Mouse (Mus musculus) c-Kit-positive CD71-positive TER-119-negative erythroid progenitor cells, embryonic 14.5 days (primary cell): ENCODE data around the gene Hspa12b.

Experiments used
- DNase-seq: peaks from one replicate; pipeline ENCODE4 v3.0.0-alpha.2; 2013; ENCODE audit warnings: low read depth

Gene Hspa12b

GRCm38 (mm10) chr2:131148353-131149253 is 21.5 kb downstream of the Hspa12b start:
- no peak for DNase-seq

GRCm38 (mm10) chr2:131149254-131149578 is 22.1 kb downstream of the Hspa12b start:
- no peak for DNase-seq

GRCm38 (mm10) chr2:131152166-131152730 is 25.2 kb downstream of the Hspa12b start:
- DNase-seq: peak; percentile 68

- no peak for DNase-seq
These were observed 27.0 kb downstream of the Hspa12b start for GRCm38 (mm10) chr2:131154036-131154435.

DNA sequence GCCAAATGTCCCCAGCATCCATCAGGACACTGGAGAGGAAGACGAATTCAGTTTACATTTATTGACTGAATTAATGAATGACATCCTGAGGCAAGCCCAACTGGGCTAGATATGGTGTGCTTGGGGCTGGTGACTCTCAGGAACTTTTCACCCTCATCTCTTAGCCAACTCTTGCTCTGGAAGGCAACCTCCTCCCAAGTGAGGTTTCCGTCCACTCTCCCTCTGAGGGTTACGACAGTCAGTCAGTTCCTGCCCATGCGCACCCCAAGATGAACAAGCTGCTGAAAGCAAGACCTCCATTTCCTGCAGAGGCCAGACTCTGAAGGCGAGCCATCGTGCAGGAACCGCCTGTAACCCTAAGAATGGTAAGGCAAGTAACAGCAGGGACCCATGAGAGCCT is 29.9 kb downstream of the Hspa12b start:
- no peak for DNase-seq

DNA sequence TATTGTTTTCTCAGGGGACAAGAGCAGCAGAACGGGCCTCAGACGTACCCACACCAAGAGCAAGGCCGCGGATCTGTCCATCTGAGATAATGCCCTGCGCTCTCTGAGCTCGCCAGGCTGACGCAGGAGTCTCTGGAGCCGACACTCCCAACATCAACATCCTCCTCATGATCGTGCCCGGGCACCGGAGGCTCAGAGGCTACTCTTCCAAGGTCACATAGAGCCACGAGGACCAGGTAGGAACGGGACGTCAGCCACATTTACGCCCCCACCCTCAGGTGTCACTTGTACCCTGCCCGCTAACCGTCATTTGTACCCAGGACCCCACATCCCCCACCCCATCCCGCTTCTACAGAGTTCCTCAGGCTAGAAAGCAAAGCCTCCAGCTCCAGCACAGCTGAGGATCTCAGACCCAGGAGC is 32.4 kb downstream of the Hspa12b start:
- DNase-seq: peak; percentile 63

- DNase-seq: peak; percentile 99
These were observed 33.0 kb downstream of the Hspa12b start, which contains the start of gene 1700037H04Rik for GRCm38 (mm10) chr2:131159938-131160581. Gene 1700037H04Rik, minus strand, starts transcription at chr2:131160081.

DNA sequence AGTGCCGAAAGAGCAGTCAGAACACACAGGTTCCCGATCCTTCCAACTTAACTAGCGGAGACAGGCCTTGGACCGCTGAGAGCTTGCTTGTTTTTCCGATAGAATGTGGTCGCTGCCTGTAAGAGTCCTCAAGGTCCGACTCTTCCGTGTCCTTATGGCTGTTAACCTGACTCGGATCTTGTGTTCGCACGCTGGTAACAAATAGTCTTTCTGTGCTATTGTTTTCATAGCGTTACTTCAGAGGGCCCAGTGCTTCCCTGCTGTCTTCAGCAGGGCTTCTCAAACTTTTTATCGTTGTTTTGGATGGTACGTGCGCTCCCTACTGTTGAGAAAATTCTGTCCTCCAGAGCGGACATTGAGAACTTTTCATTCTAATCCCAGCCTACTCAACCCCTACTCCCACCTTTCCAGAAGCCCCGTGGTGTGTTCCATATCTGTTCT is 33.6 kb downstream of the Hspa12b start:
- peak; percentile 42 for DNase-seq

DNA sequence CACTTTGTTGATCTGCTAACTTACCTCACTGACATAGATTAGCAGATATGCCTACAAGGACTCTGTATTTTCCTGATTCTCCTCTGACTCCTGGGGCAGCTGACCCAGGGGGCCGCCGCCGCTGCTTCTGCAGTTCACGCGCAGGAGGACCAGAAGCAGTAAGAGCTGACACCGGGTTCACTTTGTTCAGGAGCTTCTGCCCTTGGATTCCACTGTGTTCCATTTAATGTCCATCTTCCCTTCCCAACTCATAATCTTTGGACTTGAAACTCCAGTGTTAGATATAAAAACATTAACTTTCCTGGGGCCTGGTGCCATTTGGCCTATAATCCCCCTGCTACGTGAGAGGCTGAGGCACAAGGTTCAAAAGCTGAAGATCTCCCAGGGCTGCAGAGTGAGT is 36.8 kb downstream of the Hspa12b start:
- DNase-seq: no peak

GRCm38 (mm10) chr2:131166172-131166571 is 39.1 kb downstream of the Hspa12b start:
- no peak for DNase-seq

DNA sequence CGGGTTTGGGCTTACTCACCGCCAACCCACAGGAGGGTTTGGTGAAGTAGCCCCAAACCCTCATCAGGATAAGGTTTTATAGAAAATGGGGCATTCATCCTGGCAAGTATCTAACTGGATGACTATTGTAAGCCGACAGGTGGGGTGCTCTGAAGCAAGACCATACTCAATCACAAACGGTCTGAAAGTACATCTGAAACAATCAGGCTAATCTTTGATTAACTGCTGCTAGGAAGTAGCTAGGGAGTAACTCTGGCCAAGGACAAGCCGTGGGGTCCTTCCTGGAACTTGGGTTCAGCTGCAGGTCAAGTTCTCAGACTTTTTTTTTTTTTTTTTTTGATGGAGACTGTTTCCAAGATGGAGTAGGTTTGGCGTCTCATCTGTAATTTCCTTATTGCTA is 40.9 kb downstream of the Hspa12b start:
- no peak for DNase-seq

GRCm38 (mm10) chr2:131168914-131169313 is 41.8 kb downstream of the Hspa12b start:
- DNase-seq: no peak

DNA sequence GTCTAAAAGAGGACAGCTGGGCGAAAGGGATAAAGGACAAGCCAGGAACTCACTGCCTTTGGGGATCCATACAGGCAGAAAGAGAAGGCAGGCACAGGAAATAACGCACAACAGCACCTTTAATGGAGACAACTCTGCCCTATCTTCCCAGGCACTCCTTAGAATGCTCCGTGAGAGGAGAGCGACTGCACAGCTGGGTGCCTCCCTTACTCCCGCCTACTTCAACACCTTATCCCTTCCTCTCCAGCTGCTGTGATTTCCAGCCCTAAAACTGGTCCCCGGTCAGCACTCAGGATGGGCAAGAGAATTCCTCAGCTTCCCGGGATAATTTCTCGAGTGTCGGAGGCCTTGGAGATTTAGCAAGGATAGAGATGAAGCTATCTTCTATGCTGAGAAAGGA is 43.9 kb downstream of the Hspa12b start:
- DNase-seq: no peak

DNA sequence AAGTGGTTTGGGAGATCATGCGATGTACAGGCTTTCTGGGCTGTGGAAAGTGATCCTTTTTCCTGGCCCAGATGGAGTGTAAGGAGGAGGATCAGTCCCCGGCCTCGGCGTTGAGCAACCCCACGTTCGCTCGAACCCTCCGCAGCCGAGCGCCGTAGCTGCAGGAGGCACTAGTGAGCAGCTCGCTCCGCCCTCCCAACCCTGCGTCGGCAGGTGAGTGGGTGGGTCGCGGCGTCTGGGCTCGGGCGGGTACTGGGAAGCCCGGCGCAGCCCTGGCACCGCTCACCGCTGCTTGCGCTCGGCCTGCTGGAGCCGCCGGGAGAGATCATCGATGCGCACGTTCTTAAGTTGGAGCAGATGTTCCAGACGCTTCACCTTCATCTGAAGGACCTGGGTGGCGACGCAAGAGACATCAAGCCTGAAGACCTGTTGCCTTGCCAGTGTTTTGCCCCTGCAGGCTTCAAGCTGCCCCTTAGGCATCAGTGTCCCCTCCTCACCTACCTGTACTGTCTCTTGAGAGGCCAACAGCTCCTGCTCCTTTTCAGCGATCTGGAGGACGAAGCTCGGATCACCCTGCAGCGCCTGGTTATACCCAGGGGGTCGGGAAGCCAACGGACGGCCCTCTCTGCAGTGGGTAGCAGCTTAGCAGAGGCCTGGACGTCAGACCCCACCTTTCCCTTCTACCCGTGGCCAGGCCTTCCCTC is 44.5 kb downstream of the Hspa12b start:
- DNase-seq: no peak

DNA sequence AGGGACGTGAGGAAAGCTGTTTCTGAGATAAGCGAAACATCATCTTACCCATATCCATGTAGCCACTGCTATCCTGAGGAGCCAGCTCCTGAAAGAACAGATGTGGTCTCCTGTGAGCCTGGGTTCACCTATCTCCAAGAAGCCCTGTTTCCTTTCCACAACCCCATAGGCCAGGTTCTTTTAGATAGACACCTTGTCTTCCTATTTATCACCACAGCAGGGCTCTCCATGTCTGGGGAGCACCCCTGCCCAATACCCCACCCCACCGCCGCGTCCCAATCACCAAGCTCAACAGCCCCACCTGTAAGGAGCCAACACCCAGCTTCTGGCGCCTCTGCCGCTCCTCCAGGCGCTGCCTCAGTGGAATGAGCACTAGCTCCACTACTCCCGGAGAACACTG is 45.2 kb downstream of the Hspa12b start:
- DNase-seq: no peak

DNA sequence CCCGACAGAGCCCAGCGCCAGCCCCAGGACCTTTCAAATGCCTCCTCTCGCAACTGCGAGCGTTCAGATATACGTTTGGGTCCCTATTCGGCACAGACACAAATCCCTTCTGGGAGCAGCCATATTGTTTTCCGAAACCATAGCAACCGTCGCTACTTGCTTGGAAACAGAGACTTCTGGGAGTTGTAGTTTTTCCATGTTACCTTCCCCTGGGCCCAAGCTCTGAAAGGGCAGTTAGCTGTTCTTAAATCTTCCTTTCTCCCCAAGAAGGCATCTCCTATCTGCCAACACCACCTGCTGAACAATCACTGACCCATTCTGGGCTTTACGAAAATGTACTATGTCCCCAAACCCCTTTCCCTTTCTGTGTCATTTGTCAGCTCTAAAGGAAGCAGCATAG is 47.6 kb downstream of the Hspa12b start:
- peak; percentile 79 for DNase-seq

- no peak for DNase-seq
These were observed 48.3 kb downstream of the Hspa12b start for GRCm38 (mm10) chr2:131175286-131175944.

GRCm38 (mm10) chr2:131175945-131176309 is 48.8 kb downstream of the Hspa12b start:
- no peak for DNase-seq

DNA sequence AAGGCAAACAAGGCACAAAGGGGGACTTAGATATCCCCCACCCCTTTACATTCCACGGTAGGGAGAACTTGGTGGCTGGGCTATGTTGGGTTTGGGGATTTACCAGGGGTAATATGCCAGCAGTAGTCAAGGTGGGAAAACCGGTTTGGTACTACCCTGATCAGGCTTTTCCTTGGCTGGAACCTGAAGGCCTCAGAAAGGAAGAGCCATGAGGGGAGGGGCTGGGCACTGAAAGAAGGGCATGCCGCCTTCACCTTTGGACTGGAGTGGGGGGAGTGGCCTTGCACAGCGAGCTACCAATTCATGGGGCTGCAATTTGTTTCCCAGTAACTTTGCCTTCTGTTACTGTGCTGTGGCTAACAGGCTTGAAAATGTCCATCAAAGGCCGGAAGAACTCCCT is 49.4 kb downstream of the Hspa12b start:
- no peak for DNase-seq

- DNase-seq: no peak
These were observed 50.9 kb downstream of the Hspa12b start for GRCm38 (mm10) chr2:131177932-131178331.

DNA sequence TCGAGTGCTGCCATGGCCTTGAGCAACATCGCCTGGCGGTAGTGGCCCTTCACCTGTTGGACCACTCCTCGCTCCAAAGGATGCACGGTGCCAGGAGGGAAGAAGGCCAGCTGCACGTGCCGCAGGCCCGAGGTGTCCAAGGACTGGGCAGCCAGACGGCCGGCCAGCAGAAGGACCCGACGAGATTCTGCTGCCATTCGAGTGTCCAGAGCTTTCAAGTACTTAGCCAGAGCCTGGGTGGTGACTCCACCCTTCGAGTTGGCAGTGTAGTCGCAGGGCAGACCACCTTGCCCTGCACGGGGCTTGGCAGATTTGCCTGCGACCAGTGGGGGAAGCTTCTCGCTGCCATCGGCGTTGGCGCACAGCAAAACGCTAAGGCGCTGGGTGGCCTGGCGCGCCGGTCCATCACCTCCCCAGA is 51.8 kb downstream of the Hspa12b start:
- no peak for DNase-seq
